Mouse (Mus musculus): Measurements from ENCODE around the gene Gnat2. TPM values are rescaled to one million over a fixed set of nuclear protein-coding genes. Genes with fewer than 3 reads are reported as not detected.

Gnat2 gene
- total RNA-seq, 2 experiments from 2014 or later, result not detected

DNA sequence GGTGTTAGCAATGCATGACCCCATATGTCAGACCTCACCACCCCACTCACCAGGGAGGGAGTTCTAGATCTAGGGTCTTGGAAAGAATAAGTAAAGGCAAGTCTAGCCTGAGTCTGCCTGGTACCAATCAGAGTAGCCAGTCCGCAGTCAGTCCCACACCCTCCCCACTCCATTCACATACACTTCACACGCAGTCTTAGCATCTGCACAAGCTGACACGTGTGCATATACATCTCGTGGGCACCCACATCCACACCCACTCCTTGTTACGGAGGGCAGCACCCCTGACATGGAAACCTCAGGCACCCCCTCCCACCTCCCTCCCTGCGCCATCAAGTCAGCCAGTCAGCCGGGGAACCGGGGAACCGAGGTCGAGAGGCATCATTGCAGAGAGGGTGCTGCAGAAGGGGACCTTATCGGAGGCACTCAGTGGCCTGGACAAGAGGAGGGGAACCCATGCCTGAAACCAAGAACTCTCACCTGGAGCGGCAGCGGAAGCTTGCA is 7.8 kb upstream of the Gnat2 start:
- DNase-seq (ENCODE audit: low spot score in 2 of 2), result no peak

DNA sequence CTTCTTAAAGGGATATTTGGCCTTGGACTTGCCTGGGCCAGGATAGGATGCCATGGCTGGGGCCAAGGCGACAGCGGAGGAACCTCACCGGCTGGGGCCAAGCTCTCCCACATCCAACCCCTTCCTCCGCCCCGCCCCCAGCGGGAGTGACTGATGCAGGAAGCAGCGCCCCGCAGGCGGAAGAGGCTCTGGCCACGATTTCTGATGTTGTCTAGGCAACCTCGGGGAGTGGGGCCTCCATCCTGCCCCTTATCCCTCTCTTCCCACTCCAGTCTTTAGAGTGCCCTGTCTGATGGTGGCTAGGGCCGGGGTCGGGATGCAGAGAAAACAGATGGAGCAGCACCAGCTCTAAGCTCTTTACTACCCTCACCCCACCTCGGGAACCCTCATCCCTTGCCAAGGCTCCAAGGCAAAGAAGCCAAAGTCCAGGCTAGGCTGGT is 7.3 kb upstream of the Gnat2 start:
- DNase-seq (ENCODE audit: low spot score in 2 of 2), result peak; percentile 87 to 93

DNA sequence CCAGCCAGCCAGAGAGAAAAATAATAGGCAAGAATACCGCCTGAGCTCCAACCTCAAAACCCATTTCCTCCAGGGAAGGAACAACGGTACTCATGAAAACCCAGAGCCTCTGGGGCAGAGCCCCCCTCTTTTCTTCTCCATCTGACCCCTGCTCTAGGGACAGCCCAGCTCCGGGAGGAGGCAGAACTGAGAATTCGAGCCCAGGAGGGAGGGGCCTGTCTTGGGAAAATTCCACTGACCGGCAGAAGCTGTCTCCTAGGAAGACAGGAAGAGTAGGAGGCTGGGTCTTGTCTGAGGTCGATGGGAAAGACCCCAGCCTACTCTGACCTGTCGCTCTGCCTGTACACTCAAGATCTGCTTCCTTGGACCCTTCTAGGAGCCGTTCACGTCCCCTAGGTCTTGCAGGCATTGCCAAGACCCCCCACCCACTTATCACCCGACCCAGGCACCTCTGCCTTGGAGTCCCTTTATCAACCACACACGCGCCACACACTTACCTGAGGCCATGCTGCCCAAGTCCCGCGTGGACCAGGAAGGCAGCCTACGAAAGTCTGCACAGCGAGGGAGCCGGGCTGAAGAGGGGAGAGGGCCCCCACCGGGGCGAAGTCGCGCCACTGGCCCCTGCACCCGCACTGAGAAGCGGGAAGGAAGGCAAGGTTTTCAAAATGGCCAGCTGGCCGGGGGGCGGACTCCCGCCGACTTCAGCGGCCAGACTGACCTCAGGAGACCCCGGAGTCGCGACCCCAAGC is 6.7 kb upstream of the Gnat2 start:
- peak; percentile 39 to 62 for DNase-seq (ENCODE audit: low spot score in 2 of 2)

DNA sequence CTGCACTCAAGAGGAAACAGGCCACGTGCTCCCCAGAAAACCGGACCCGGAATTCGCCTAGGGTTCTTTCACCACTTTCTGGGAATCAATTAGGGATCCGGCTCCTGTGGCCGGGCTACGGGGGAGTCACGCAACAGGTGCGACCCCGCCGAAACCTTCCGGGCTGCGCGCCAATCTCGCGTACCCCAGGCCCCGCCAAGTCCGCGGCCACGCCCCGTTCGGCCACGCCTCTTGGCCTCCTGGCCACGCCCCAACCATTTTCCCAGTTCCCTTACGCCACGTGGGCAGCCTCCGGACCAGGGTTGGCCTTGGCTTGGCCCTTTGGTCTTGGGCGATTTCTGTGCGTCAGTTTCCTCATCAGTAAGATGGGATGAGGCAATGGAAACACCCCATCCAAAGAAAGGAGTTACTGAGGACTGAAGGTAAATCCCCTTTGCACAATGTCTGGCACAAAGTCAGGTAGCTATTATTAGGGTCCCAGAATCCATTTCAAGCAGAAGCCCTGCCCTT is 6.1 kb upstream of the Gnat2 start, which contains the start of gene Ampd2:
Gene Ampd2 (minus strand): TSS at position 182 of the 510 bp plus-strand sequence.
- DNase-seq (ENCODE audit: low spot score in 2 of 2), result no peak

DNA sequence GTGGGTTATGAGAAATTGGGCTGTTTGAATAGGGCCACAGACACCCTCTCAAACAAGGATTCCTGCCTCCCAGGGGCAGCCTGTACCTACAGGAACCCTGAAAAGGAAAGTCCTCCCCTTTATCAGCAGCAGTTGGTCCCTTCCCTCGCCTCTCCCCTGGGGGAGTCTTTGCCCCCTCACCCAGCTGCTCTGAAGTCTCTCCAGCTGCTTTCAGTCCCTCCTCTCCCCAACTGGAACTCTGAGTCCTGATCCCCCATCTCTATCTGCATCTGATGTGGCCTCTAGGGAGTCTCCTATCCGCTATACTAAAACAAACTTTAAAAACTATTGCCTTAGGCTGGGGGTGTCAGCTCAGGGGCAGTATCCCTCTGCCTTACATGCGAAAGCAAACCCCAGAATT is 5.3 kb upstream of the Gnat2 start:
- no peak for DNase-seq (ENCODE audit: low spot score in 2 of 2)

DNA sequence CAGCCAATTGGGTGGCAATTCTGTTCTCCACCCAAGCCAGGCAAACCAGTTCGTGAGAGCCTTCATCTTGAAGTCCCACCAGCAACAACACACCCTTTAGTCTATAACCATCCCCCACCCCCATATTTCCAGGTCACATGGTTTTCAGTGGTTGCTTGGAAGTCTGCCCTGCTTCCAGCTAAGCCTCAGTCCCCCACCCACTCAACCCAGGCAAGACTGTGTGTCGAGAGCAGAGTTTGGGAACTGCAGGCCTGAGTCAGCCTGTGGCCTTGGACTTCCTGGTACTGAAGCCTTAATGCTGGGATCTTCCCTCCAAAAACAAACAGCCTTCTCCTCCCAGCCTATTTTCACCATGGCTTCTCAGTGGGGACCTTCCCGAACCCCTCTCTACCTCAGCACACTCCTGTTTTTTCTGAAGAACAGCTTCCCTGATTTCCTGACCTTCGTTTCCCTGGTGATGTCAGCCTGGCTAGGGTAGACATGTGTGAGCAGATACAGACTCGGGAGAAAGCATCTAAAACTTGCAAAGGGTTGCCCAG is 3.7 kb upstream of the Gnat2 start:
- DNase-seq (ENCODE audit: low spot score in 2 of 2), result no peak

DNA sequence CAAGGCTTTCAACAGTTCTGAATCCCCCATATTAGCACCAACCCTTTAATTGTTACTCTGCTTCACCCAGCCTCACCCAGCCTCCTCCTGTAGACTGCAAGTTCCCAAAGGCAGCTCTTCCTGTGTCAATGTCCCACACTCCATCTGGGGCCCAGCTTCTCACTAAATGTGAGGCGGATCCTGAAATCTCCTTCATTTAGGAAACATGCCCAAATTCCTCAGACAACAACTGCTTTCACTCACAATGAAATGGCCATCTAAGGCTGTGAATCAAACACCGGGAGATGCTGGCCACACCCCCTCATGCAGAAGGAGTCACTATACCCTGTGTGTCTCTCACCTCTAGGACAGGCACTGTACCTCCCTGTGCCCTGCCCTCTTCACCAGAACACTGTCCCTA is 2.7 kb upstream of the Gnat2 start:
- no peak for DNase-seq (ENCODE audit: low spot score in 2 of 2)

DNA sequence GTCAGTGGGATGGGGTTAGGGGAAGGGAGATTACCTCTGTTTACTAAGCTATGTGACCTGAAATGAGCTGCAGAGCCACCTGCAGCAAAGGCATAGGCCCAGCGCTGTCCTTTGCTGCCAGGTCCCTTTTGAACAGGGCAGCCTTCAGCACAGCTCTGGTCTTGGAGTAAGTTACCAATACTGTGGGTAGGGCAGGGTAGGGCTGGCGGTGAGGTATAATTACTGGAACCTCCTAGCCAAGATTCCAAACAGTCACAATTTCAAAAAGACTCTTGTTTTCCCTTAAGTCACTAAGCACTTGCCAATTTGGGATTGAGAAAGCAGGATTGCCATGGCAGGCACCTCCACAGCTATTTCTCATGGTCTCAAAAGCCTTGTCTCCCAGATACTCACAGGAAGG is 2.0 kb upstream of the Gnat2 start:
- DNase-seq (ENCODE audit: low spot score in 2 of 2), result no peak

DNA sequence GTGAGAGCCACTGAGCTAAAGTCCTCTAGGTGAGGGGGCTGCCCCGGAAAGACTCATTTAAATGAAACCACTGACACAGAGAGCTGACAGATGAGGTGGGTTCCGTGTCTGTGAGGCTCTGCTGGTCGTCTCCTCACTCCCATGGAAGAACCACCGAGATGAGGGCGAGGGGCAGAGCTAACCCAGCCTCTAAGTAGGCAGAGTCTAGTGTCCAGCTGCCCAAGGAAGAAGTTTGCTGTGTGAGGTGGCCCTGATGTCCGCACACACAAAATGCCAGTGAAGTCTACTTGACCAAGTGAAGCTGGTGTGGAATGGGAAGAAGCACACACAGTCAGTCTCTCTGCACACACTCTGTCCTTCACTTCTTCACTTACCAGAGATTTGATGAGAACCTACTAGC is 559 bp upstream of the Gnat2 start:
- no peak for DNase-seq (ENCODE audit: low spot score in 2 of 2)

DNA sequence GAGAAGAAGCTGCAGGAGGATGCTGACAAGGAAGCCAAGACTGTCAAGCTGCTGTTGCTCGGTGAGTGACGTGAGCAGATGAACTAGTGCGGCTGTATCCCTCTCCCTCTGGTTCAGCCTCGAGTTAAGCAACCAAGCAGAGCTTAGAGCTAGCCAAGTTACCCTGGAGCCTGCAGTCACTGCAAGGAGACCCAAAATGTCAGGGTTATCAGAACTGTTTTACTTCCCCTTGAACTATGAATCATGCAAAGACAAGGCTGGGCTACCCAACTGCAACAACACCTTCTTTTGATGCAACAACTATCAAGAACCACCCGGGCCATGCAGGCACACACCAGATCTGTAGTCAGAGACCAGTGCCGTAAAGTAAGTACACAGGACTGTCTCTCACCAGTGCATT is 717 bp downstream of the Gnat2 start:
- DNase-seq (ENCODE audit: low spot score in 2 of 2), result no peak

DNA sequence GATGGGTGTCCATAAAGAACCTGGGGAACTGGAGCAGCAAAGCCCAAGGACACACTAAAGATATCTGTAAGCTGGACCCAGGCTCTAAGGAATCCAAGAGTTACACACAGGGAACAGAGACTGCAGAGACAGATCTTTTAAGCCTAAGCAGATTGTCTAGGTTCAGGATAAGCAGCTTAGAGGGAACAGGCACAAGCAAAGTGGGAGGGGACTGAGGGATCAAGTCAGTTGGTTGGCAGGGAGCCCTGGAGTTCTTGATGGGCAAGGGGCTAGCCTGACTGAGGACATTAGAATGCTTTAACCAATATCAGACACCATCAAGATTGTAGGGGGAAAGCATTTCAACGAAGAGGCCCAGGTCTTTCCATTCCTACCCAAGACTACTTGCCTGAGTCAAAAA is 1.6 kb downstream of the Gnat2 start:
- DNase-seq (ENCODE audit: low spot score in 2 of 2), result no peak

DNA sequence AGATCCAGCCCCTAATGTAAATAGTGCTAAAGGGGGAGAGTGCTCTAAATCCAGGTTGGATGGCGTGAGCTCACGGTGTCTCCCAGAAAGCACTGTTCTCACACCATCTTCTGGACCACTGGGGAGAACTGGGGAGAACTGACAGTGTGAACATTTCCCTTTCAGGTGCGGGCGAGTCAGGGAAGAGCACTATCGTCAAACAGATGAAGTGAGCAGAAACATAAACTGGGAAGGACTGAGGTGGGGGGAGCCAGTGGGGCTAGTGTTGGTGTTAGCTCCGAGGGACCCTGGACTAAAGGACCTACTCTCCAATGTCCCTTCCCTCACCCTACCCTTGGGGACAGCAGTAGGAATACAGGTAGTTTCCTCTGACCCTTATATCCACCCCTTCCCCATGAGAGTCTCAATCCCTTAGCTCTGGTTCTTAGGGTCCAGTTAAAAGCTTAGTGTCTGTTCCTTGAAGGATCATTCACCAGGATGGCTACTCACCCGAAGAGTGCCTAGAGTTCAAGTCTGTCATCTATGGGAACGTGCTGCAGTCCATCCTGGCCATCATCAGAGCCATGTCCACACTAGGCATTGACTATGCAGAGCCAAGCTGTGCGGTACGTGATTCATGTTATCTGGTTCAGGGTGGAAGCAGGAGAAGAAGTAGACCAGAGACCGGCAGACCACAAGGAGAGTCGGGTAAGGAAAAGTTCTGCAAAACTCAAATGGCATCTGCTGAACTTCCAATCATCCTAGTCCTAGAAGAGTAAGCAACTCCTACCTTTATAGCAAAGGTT is 2.6 kb downstream of the Gnat2 start:
- no peak for DNase-seq (ENCODE audit: low spot score in 2 of 2)

DNA sequence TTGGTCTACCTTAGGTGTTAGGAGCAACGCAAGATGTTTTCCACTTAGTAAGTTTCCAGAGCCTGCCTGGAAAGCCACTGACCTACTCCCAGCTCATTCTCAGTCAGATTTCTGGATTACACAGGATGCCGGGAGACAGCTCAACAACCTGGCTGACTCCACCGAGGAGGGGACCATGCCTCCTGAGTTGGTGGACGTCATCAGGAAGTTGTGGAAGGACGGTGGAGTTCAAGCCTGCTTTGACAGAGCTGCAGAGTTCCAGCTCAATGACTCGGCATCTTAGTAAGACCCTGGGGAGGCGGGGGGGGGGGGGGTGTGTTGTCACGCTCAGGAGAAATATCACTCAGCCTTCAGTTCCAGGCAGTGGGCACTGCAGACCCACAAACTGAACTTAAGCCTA is 3.6 kb downstream of the Gnat2 start:
- DNase-seq (ENCODE audit: low spot score in 2 of 2), result no peak

DNA sequence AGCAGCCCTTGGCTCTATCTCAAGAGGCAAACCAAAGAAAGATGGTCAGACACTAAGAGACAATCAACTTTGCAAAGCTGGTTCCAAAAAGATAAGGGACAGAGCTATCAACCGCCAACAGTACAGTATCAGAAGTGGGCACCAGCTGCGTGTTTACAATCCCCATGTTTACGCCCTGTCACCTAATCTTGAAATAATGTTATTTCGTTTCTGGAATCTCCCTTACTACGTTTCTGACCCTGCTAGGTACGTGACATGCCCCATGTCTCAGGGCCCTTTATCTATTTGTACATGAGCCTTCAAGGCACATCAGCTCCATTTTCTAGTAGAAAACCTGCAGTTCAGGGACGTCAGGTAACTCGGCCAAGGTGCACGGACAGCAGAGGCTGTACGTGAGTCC is 4.1 kb downstream of the Gnat2 start:
- DNase-seq (ENCODE audit: low spot score in 2 of 2), result no peak

DNA sequence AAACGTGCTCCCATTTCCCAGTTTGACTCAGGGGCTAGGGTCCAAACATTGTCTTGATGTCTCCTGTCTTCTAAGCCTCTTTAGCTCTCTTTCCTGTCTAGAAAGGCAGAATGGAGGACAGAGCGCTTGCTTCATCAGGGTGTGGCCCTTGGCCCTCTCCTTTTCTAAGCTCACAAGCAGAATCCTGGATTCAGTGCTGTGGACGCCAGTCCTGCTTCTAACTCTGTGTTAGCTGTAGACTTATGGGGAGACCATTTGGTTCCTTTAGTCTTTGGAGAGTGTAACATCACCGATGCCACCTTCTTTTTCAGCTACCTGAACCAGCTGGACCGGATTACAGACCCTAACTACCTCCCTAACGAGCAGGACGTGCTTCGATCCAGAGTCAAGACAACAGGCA is 5.1 kb downstream of the Gnat2 start:
- no peak for DNase-seq (ENCODE audit: low spot score in 2 of 2)

DNA sequence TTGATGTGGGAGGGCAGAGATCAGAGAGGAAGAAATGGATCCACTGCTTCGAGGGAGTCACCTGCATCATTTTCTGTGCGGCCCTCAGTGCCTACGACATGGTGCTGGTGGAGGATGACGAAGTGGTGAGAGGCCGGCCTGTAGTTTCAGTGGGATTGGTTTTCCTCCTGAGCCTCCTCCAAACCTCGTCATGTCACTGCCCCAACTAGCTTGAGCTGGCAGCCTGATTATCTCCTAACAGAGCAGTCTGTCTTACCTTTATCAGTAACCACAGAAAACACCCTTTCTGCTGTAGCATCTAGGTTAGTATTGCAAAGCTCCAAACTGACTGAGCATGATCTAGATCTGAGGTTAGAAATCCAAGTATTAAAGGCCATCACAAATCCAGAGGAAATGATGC is 5.7 kb downstream of the Gnat2 start:
- no peak for DNase-seq (ENCODE audit: low spot score in 2 of 2)

DNA sequence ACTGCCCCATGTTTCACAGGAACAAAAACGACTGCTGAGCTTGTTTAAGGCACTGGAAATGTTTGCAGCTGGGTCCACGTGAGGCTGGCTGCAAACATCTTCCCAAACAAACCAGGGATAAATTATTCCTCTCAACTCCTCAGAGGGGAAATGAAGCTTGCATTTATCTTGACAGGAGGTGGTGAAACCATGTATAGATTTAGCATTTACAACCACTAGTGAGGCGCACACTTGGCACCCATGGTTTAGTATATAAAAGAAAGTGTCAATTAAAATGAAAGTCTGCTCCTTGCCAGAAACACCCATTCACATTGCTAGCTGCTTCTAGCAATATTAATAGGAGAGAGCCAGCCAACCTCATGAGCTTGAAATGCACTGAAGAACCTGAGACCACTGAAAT is 9.0 kb downstream of the Gnat2 start:
- DNase-seq (ENCODE audit: low spot score in 2 of 2), result no peak

DNA sequence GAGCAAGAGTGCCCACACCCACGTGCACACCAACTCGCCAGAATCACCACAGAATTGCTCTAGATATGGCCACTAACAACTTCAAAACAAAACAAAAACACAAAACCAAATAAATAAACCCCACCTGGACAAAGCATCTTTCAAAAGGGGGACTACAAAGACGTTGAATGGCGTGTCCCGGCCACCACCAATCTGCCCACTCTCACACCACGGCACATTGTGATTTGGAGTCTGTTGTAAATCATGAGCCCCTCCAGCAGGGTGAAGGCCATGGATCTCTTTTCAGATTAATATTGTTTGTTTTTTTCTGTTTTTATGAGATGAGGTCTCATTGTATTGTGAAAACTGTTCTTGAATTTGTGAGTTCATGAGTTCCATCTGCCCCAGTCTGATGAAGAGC is 9.5 kb downstream of the Gnat2 start:
- DNase-seq (ENCODE audit: low spot score in 2 of 2), result no peak

DNA sequence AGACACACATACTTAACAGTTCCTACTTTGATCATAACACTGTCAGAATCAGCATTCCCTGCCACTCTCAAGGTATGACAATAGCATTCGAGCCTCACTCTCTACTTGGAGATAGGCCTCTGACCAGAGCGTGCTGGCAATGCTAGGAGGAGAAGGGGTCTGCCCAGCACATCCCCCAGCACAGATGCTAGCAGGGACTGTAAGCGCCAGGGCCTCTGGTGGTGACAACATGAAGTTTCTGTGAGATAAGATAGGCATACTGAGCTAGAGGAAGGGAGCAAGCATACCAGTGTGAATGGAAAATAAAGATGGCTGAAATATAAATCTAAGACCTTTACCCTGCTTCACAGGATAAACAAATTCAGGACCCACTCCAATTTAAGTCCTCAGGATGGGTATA is 12.7 kb downstream of the Gnat2 start:
- no peak for DNase-seq (ENCODE audit: low spot score in 2 of 2)

DNA sequence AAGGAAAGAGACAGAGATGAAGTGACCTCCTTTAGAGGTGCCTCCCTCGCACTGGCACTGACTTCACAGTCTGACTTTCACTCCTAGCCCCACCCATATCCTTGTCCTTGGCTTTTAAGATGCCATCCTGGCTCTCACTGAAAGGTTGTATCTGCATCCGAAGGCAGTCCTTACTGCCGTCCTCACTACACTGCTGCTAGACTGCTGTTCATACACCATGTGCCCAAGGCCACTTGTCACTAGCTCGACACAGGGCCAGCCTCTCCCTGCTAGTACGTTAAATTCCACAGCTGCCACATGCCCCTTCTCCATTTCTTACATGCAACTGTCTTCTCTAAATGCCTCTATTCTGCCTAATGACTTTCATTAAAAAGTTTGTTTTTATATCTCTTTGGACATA is 18.7 kb downstream of the Gnat2 start:
- no peak for DNase-seq (ENCODE audit: low spot score in 2 of 2)

DNA sequence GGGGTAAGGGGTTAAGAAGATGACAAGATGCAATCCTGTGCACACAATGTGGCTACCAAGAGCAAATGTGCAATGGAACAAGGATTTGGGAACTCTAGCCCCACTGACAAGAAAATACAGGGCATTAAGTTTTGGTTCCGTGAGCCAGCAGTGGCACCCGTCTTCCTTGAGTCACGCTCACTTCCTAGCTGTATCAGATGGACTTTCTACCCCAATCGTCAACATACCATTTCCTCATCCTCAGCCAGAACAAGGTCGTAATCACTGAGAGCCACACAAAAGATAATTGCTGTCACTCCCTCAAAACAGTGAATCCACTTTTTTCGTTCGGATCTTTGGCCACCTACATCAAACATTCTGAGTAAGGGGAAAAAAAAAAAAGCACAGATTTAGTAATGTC is 19.7 kb downstream of the Gnat2 start:
- DNase-seq (ENCODE audit: low spot score in 2 of 2), result no peak

DNA sequence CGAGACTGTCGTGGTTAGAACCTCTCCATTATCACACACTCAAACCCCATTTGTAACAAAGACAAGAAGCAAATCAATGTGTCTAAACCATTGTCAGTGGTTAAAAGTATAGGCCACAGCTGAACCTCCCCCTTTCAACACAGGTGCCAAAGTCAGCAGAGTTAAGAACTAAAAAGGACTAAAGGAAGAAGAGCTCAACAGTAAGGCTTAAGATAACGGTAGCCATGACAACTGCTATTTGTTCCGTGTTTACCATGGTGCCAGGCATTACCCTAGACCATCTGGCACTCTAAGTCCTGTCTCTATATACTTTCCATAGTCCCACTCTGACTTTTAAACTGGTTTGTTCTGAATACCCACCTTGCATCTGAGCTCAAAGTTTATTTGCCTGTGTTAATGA is 20.1 kb downstream of the Gnat2 start:
- DNase-seq (ENCODE audit: low spot score in 2 of 2), result no peak
